Mouse (Mus musculus): Measurements from ENCODE around the gene Celf6.

DNA sequence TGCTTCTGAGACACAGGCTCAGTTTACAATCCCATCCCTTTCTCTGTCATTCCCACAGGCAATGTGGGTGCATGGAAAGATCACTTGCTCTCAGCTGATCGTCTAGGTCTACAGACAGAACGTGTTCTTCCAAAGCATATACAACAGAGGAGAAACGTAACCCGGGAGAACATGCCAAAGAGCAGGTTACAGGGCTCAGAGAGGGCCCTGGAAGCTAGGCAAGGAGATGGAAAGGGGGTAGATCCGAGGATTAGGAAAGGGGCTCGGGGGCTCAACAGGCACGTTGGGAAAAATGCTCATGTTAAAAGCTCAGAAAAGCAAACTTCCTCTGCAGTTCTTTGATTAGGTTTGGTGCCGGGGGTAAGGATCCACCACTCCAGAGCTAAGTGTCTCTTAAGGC, 23.9 kb downstream of the Celf6 start:
- TF ChIP-seq CTCF (IDR thresholded peaks at IDR 0.05; ENCODE audit: low read depth) (no peak), EP300 (IDR thresholded peaks at IDR 0.05; ENCODE audit: low read depth) (no peak)

All from liver, embryonic 14.5 days (tissue).